Mouse (Mus musculus) heart, embryonic 11.5 days (tissue): ENCODE results near the gene Agtrap. TPM values are rescaled to one million over a fixed set of nuclear protein-coding genes. Genes with fewer than 3 reads are reported as not detected.

Experiments
- ATAC-seq: fragments of 200-750 bp; cut with Nextera tagmentation; replicated peaks from 2 replicates; pipeline ENCODE4 v1.8.0; 2017; ENCODE audit warnings: moderate library complexity; ENCODE audit not compliant: insufficient number of reproducible peaks, low FRiP score, low TSS enrichment
- H3K27ac ChIP-seq: fragments of 300-500 bp; sonication (generic); 2 replicates; pipeline ENCODE4 v1.5.1; 2014; ENCODE audit warnings: mild to moderate bottlenecking, low read depth, low read length
- H3K27me3 ChIP-seq: fragments of 300-500 bp; sonication (generic); 2 replicates; pipeline ENCODE4 v1.6.1; 2014; ENCODE audit warnings: mild to moderate bottlenecking, low read length, mixed read lengths; ENCODE audit not compliant: control insufficient read depth, insufficient read depth
- H3K36me3 ChIP-seq: fragments of 300-500 bp; sonication (generic); 2 replicates; pipeline ENCODE4 v1.6.1; 2014; ENCODE audit warnings: mild to moderate bottlenecking, low read length, moderate library complexity, mixed read lengths; ENCODE audit not compliant: control insufficient read depth, insufficient read depth
- H3K4me1 ChIP-seq: fragments of 300-500 bp; sonication (generic); 2 replicates; pipeline ENCODE4 v1.6.1; 2014; ENCODE audit warnings: low read length; ENCODE audit not compliant: control insufficient read depth, insufficient read depth
- H3K4me2 ChIP-seq: fragments of 300-500 bp; sonication (generic); 2 replicates; pipeline ENCODE4 v1.6.1; 2014; ENCODE audit warnings: mild to moderate bottlenecking, moderate library complexity
- H3K4me3 ChIP-seq: fragments of 300-500 bp; sonication (generic); 2 replicates; pipeline ENCODE4 v1.5.1; 2014; ENCODE audit warnings: low read depth, low read length
- H3K9ac ChIP-seq: fragments of 300-500 bp; sonication (generic); 2 replicates; pipeline ENCODE4 v1.6.1; 2014; ENCODE audit warnings: mild to moderate bottlenecking, low read depth, low read length, moderate library complexity
- H3K9me3 ChIP-seq: fragments of 300-500 bp; sonication (generic); replicated peaks from 2 replicates; pipeline ENCODE4 v1.6.1; 2016; ENCODE audit warnings: low read length; ENCODE audit not compliant: control insufficient read depth
- WGBS: fragments of 180-500 bp; shearing (Covaris S2); extraction: QIAGEN DNeasy Blood & Tissue Kit; methylation state at CpG from one replicate; pipeline ENCODE4 v1.1.7; 2014; ENCODE audit not compliant: insufficient replicate concordance; 5-methylcytosine and 5-hydroxymethylcytosine counted together
- polyA plus RNA-seq: library from polyadenylated mRNA; unstranded; fragments of >200 nt; fragmentation: Nextera tagmentation; extraction: Ambion mirVana; gene quantifications from 2 replicates; pipeline ENCODE4 v1.2.1, GENCODE M21; 2014

Gene Agtrap
- polyA plus RNA-seq, 1 experiment from 2014 or later, result 17.6 TPM

- WGBS, result 82% methylated on average over 9 of the region's 9 CpGs
- Histone ChIP-seq H3K9me3 (no peaks in the 10 kb centered on the region), H3K27ac (no peak overlapping the region), H3K9ac (no peak overlapping the region), H3K4me1 (peaks cover 1% of the 10 kb centered on the region), H3K4me3 (no peak overlapping the region), H3K4me2 (no peak overlapping the region), H3K36me3 (peaks cover 13% of the 10 kb centered on the region), H3K27me3 (no peaks in the 10 kb centered on the region)
- ATAC-seq, result no peak
Measured at GRCm38 (mm10) chr4:148061086-148061480, 26.7 kb downstream of the Agtrap start.

GRCm38 (mm10) chr4:148060120-148061085 lies 27.4 kb downstream of the Agtrap start:
- 40% methylated on average over 13 of the region's 13 CpGs for WGBS
- H3K4me1 ChIP-seq, result no peaks in the 10 kb centered on the region
- peak; percentile 43; the same call in 1 of the 2 replicates for ATAC-seq
- H3K27me3 ChIP-seq, result no peaks in the 10 kb centered on the region
- no peak overlapping the region for H3K4me3 ChIP-seq
- no peak overlapping the region for H3K4me2 ChIP-seq
- H3K27ac ChIP-seq, result no peak overlapping the region
- no peaks in the 10 kb centered on the region for H3K9me3 ChIP-seq
- H3K9ac ChIP-seq, result no peak overlapping the region
- peaks cover 18% of the 10 kb centered on the region for H3K36me3 ChIP-seq

- H3K36me3 ChIP-seq, result peaks cover 26% of the 10 kb centered on the region
- ATAC-seq, result no peak
- no peak overlapping the region for H3K4me3 ChIP-seq
- no peak overlapping the region for H3K4me2 ChIP-seq
- no peaks in the 10 kb centered on the region for H3K27me3 ChIP-seq
- H3K4me1 ChIP-seq, result no peaks in the 10 kb centered on the region
- H3K9ac ChIP-seq, result no peak overlapping the region
- WGBS, result 89% methylated on average over 6 of the region's 6 CpGs
- no peak overlapping the region for H3K27ac ChIP-seq
- H3K9me3 ChIP-seq, result no peaks in the 10 kb centered on the region
Measured at GRCm38 (mm10) chr4:148058993-148059392, 28.8 kb downstream of the Agtrap start.

- 93% methylated on average over 9 of the region's 9 CpGs for WGBS
- no peak overlapping the region for H3K9ac ChIP-seq
- no peaks in the 10 kb centered on the region for H3K27me3 ChIP-seq
- H3K4me3 ChIP-seq, result no peak overlapping the region
- H3K27ac ChIP-seq, result no peak overlapping the region
- H3K36me3 ChIP-seq, result peaks cover 27% of the 10 kb centered on the region
- no peaks in the 10 kb centered on the region for H3K4me1 ChIP-seq
- no peaks in the 10 kb centered on the region for H3K9me3 ChIP-seq
- H3K4me2 ChIP-seq, result no peak overlapping the region
- ATAC-seq, result no peak
Measured at GRCm38 (mm10) chr4:148058218-148058819, 29.5 kb downstream of the Agtrap start.

GRCm38 (mm10) chr4:148057661-148058209 lies 30.1 kb downstream of the Agtrap start:
- Histone ChIP-seq H3K4me1 (no peaks in the 10 kb centered on the region), H3K36me3 (peaks cover 32% of the 10 kb centered on the region), H3K4me2 (no peak overlapping the region), H3K4me3 (no peak overlapping the region), H3K27ac (no peak overlapping the region), H3K9ac (no peak overlapping the region), H3K27me3 (no peaks in the 10 kb centered on the region), H3K9me3 (no peaks in the 10 kb centered on the region)
- ATAC-seq, result no peak
- WGBS, result 63% methylated on average over 5 of the region's 5 CpGs

GRCm38 (mm10) chr4:148056801-148057200 lies 31.0 kb downstream of the Agtrap start:
- Histone ChIP-seq H3K36me3 (peaks cover 35% of the 10 kb centered on the region), H3K9ac (0 out of 2 replicates have a peak overlapping the region, but pooled peaks have one; percentile 11), H3K4me1 (no peaks in the 10 kb centered on the region), H3K4me2 (no peak overlapping the region), H3K9me3 (no peaks in the 10 kb centered on the region), H3K27me3 (no peaks in the 10 kb centered on the region), H3K27ac (no peak overlapping the region), H3K4me3 (no peak overlapping the region)
- no peak for ATAC-seq
- WGBS, result 86% methylated on average over 4 of the region's 4 CpGs

GRCm38 (mm10) chr4:148056246-148056645 lies 31.6 kb downstream of the Agtrap start:
- H3K27ac ChIP-seq, result no peak overlapping the region
- no peaks in the 10 kb centered on the region for H3K4me1 ChIP-seq
- H3K4me2 ChIP-seq, result no peak overlapping the region
- no peak overlapping the region for H3K4me3 ChIP-seq
- 89% methylated on average over 7 of the region's 7 CpGs for WGBS
- no peak for ATAC-seq
- H3K9ac ChIP-seq, result no peak overlapping the region
- no peaks in the 10 kb centered on the region for H3K9me3 ChIP-seq
- peaks cover 37% of the 10 kb centered on the region for H3K36me3 ChIP-seq
- H3K27me3 ChIP-seq, result no peaks in the 10 kb centered on the region

GRCm38 (mm10) chr4:148054961-148055695 lies 32.7 kb downstream of the Agtrap start:
- Histone ChIP-seq H3K27me3 (no peaks in the 10 kb centered on the region), H3K27ac (no peak overlapping the region), H3K9ac (no peak overlapping the region), H3K36me3 (peaks cover 40% of the 10 kb centered on the region), H3K9me3 (no peaks in the 10 kb centered on the region), H3K4me3 (no peak overlapping the region), H3K4me1 (no peaks in the 10 kb centered on the region), H3K4me2 (no peak overlapping the region)
- ATAC-seq, result no peak
- WGBS, result 89% methylated on average over 21 of the region's 21 CpGs
